Mouse (Mus musculus) megakaryocyte-erythroid progenitor cell, adult 5 weeks (primary cell): Measurements from ENCODE around the gene Tead1. TPM values are rescaled to one million over a fixed set of nuclear protein-coding genes. Genes with fewer than 3 reads are reported as not detected.

Experiments used
- polyA plus RNA-seq: library from polyadenylated mRNA; stranded (reverse); fragments of >175 nt; gene quantifications from 2 replicates; pipeline ENCODE4 v1.2.3, GENCODE M21; 2012

Tead1 gene
- polyA plus RNA-seq, result not detected in 2 replicates

GRCm38 (mm10) chr7:112679171-112679512, at the start of gene Tead1:
TSS of gene Tead1 (plus strand) at chr7:112679318.

GRCm38 (mm10) chr7:112953777-112954291, 274.7 kb downstream of the Tead1 start, which contains the start of gene Rassf10:
TSS of gene Rassf10 (plus strand) at chr7:112953962.

